Mouse (Mus musculus) ES-Bruce4 (cell line): ENCODE results near the gene Gng4.

Experiments used
- CTCF ChIP-seq: IDR thresholded peaks from one replicate; pipeline ENCODE4 v1.8.1; 2011; ENCODE audit warnings: low read depth, low read length
- EP300 ChIP-seq: IDR thresholded peaks from 2 replicates; pipeline ENCODE4 v1.6.1; 2011; ENCODE audit warnings: low read depth, low read length; ENCODE audit not compliant: insufficient read depth
- POLR2A ChIP-seq: IDR thresholded peaks from one replicate; pipeline ENCODE4 v1.8.1; 2011; ENCODE audit warnings: low read length; ENCODE audit not compliant: insufficient read depth

GRCm38 (mm10) chr13:13745911-13746310 is 37.9 kb upstream of the Gng4 start:
- TF ChIP-seq CTCF (no peak), POLR2A (no peak), EP300 (no peak)
